Mouse (Mus musculus) midbrain, embryonic 13.5 days (tissue): ENCODE results near the gene Zfp408. TPM values are rescaled to one million over a fixed set of nuclear protein-coding genes. Genes with fewer than 3 reads are reported as not detected.

Source experiments
- ATAC-seq: fragments of 200-750 bp; cut with Nextera tagmentation; 2 replicates; pipeline ENCODE4 v1.8.0; 2017; ENCODE audit warnings: mild to moderate bottlenecking, moderate TSS enrichment, moderate library complexity
- H3K27ac ChIP-seq: fragments of 300-500 bp; sonication (generic); 2 replicates; pipeline ENCODE4 v1.5.1; 2015; ENCODE audit warnings: inconsistent platforms, mild to moderate bottlenecking, moderate library complexity
- H3K27me3 ChIP-seq: fragments of 300-500 bp; sonication (generic); 2 replicates; pipeline ENCODE4 v1.6.1; 2015; ENCODE audit warnings: mild to moderate bottlenecking, inconsistent platforms
- H3K36me3 ChIP-seq: fragments of 300-500 bp; sonication (generic); 2 replicates; pipeline ENCODE4 v1.6.1; 2015; ENCODE audit warnings: mild to moderate bottlenecking, inconsistent platforms
- H3K4me1 ChIP-seq: fragments of 300-500 bp; sonication (generic); replicated peaks from 2 replicates; pipeline ENCODE4 v1.6.1; 2015; ENCODE audit warnings: inconsistent platforms
- H3K4me2 ChIP-seq: fragments of 300-500 bp; sonication (generic); replicated peaks from 2 replicates; pipeline ENCODE4 v1.6.1; 2015; ENCODE audit warnings: moderate library complexity, mild to moderate bottlenecking, inconsistent platforms
- H3K4me3 ChIP-seq: fragments of 300-500 bp; sonication (generic); replicated peaks from 2 replicates; pipeline ENCODE4 v1.5.1; 2015; ENCODE audit warnings: mild to moderate bottlenecking, inconsistent platforms
- H3K9ac ChIP-seq: fragments of 300-500 bp; sonication (generic); replicated peaks from 2 replicates; pipeline ENCODE4 v1.6.1; 2015; ENCODE audit warnings: mild to moderate bottlenecking, inconsistent platforms
- H3K9me3 ChIP-seq: fragments of 300-500 bp; sonication (generic); 2 replicates; pipeline ENCODE4 v1.6.1; 2016; ENCODE audit warnings: mild to moderate bottlenecking, inconsistent platforms
- WGBS: fragments of 180-500 bp; shearing (Covaris S2); methylation state at CpG from one replicate; pipeline ENCODE4 v1.1.7; 2015; 5-methylcytosine and 5-hydroxymethylcytosine counted together
- polyA plus RNA-seq: library from polyadenylated mRNA; unstranded; fragments of >200 nt; fragmentation: Nextera tagmentation; extraction: Ambion mirVana; gene quantifications from 2 replicates; pipeline ENCODE4 v1.2.1, GENCODE M21; 2015

Gene Zfp408
- polyA plus RNA-seq, 1 experiment from 2014 or later, result 14.6 TPM

- peaks cover 48% of the 10 kb centered on the region for H3K36me3 ChIP-seq
- peak overlapping the region; percentile 100 for H3K4me2 ChIP-seq
- H3K27ac ChIP-seq, result peak overlapping the region; percentile 85
- H3K9me3 ChIP-seq, result no peaks in the 10 kb centered on the region
- H3K27me3 ChIP-seq, result no peaks in the 10 kb centered on the region
- H3K4me1 ChIP-seq, result peaks cover 33% of the 10 kb centered on the region
- peak; percentile 7; the same call in 1 of the 2 replicates for ATAC-seq
- WGBS, result 4% methylated on average over 15 of the region's 15 CpGs
- H3K4me3 ChIP-seq, result peak overlapping the region; percentile 91
- H3K9ac ChIP-seq, result peak overlapping the region; percentile 94
Measured at GRCm38 (mm10) chr2:91649152-91649551, 439 bp downstream of the Zfp408 start.

DNA sequence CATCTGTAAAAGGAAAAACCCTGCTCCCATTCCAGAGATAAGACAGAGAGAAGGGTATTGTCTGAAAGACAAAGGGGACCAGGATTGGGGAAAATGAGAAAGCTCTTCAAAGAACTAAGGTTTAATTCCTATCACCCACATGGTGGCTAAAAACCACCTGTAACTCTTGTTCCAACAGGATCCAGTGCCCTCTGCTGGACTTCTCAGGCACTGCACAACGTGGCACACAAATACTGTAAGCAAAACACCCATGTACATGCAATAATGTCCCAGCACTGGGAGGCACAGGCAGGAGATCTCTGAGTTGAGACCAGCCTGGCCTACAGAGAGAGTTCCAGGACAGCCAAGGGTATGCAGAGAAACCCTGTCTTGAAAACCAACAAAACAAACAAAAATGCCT lies 2.9 kb downstream of the Zfp408 start:
- peaks cover 61% of the 10 kb centered on the region for H3K36me3 ChIP-seq
- no peak for ATAC-seq
- WGBS, result 20% methylated on average over 1 of the region's 1 CpGs

DNA sequence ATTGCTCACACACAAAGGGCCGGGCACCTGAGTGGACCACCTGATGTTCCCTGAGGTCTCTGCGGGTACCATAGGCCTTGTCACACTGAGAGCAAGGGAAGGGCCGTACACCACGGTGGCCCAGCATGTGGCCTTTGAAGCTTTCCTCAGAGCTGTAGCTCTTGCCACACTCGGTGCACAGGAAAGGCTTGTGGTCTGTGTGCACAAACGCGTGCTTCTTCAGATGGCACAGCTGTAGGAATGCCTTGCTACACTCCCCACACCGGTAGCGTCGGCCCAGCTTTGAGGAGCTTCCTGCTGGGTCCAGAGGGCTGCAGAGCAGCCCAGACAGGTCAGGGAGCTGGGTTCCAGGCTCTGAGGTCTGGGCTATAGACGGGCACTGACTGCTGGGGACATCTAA lies 3.8 kb downstream of the Zfp408 start:
- no peak overlapping the region for H3K4me3 ChIP-seq
- H3K27ac ChIP-seq, result no peak overlapping the region
- peaks cover 65% of the 10 kb centered on the region for H3K36me3 ChIP-seq
- no peaks in the 10 kb centered on the region for H3K27me3 ChIP-seq
- H3K4me1 ChIP-seq, result peaks cover 14% of the 10 kb centered on the region
- 94% methylated on average over 11 of the region's 11 CpGs for WGBS
- ATAC-seq, result no peak
- H3K9me3 ChIP-seq, result no peaks in the 10 kb centered on the region
- H3K9ac ChIP-seq, result no peak overlapping the region
- H3K4me2 ChIP-seq, result no peak overlapping the region

More for the DNA sequence above, 2.9 kb downstream of the Zfp408 start:
- H3K9me3 ChIP-seq, result no peaks in the 10 kb centered on the region
- H3K4me3 ChIP-seq, result no peak overlapping the region
- H3K4me2 ChIP-seq, result no peak overlapping the region
- H3K9ac ChIP-seq, result no peak overlapping the region
- H3K27me3 ChIP-seq, result no peaks in the 10 kb centered on the region
- H3K4me1 ChIP-seq, result peaks cover 22% of the 10 kb centered on the region
- no peak overlapping the region for H3K27ac ChIP-seq

DNA sequence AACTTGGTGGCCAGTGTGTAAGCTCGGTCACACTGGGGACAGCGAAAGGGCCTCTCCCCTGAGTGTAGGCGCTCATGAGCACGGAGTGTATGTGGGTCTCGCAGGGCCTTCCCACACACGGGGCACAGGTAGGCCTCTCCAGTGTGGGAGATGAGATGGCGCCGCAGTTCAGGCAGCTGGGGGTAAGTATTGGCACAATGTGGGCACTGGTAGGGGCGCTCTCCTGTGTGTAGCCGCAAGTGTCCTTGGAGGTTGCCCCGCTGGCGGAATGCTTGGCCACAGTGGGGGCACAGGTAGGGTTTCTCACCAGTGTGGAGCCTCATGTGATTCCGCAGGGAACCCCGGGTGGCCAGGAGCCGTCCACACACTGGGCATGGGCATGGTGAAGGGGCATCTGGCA lies 4.2 kb downstream of the Zfp408 start:
- H3K9ac ChIP-seq, result no peak overlapping the region
- H3K4me1 ChIP-seq, result peaks cover 11% of the 10 kb centered on the region
- peaks cover 65% of the 10 kb centered on the region for H3K36me3 ChIP-seq
- ATAC-seq, result no peak
- 98% methylated on average over 15 of the region's 15 CpGs for WGBS
- no peaks in the 10 kb centered on the region for H3K27me3 ChIP-seq
- no peak overlapping the region for H3K4me2 ChIP-seq
- no peak overlapping the region for H3K4me3 ChIP-seq
- no peaks in the 10 kb centered on the region for H3K9me3 ChIP-seq
- no peak overlapping the region for H3K27ac ChIP-seq

GRCm38 (mm10) chr2:91644021-91644420 lies 5.6 kb downstream of the Zfp408 start:
- WGBS, result 95% methylated on average over 11 of the region's 11 CpGs
- no peak overlapping the region for H3K9ac ChIP-seq
- ATAC-seq, result no peak
- H3K9me3 ChIP-seq, result no peaks in the 10 kb centered on the region
- H3K36me3 ChIP-seq, result peaks cover 65% of the 10 kb centered on the region
- H3K27me3 ChIP-seq, result no peaks in the 10 kb centered on the region
- no peak overlapping the region for H3K27ac ChIP-seq
- H3K4me2 ChIP-seq, result no peak overlapping the region
- H3K4me1 ChIP-seq, result peaks cover 8% of the 10 kb centered on the region
- H3K4me3 ChIP-seq, result no peak overlapping the region

DNA sequence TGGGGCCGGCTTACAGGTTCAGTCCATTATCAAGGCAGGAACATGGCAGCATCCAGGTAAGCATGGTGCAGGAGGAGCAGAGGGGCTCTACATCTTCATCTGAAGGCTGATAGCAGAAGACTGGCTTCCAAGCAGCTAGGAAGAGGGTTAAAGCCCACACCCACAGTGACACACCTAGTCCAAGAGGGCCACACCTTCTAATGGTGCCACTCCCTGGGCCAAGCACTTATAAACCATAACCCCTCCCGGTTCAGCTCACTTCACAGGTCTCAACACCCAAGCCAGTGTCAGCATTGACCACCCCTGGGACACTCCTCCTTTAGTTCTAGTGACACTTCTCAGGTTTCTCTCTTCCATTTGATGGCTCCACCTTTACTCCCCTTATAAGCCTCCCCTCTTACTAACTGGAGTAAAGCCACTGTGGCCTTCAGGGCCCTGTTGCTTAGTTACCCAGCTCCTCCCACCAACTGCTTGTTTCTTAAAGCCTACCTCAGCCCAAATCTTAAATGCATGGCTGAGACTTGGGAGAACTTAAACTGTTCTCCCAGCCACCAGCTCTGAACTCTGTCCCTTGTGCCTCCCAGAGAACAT lies 6.7 kb downstream of the Zfp408 start:
- ATAC-seq, result no peak
- Histone ChIP-seq H3K27ac (no peak overlapping the region), H3K27me3 (no peaks in the 10 kb centered on the region), H3K4me1 (no peaks in the 10 kb centered on the region; the same call in 1 of the 2 replicates), H3K4me2 (no peak overlapping the region), H3K36me3 (peaks cover 63% of the 10 kb centered on the region), H3K9me3 (no peaks in the 10 kb centered on the region), H3K4me3 (no peak overlapping the region), H3K9ac (no peak overlapping the region)
- 93% methylated on average over 2 of the region's 2 CpGs for WGBS

GRCm38 (mm10) chr2:91638931-91639330 lies 10.7 kb downstream of the Zfp408 start:
- H3K9ac ChIP-seq, result no peak overlapping the region
- H3K4me1 ChIP-seq, result no peaks in the 10 kb centered on the region
- WGBS, result 85% methylated on average over 6 of the region's 6 CpGs
- ATAC-seq, result no peak
- no peaks in the 10 kb centered on the region for H3K27me3 ChIP-seq
- H3K36me3 ChIP-seq, result peaks cover 23% of the 10 kb centered on the region
- H3K4me2 ChIP-seq, result no peak overlapping the region
- no peak overlapping the region for H3K27ac ChIP-seq
- no peak overlapping the region for H3K4me3 ChIP-seq
- H3K9me3 ChIP-seq, result no peaks in the 10 kb centered on the region

- Histone ChIP-seq H3K27ac (no peak overlapping the region), H3K9me3 (no peaks in the 10 kb centered on the region), H3K9ac (no peak overlapping the region), H3K36me3 (peaks cover 6% of the 10 kb centered on the region; the same call in 1 of the 2 replicates), H3K4me2 (no peak overlapping the region), H3K27me3 (no peaks in the 10 kb centered on the region), H3K4me3 (no peak overlapping the region), H3K4me1 (no peaks in the 10 kb centered on the region)
- ATAC-seq, result no peak
- WGBS, result 81% methylated on average over 5 of the region's 5 CpGs
Measured at GRCm38 (mm10) chr2:91636727-91637338, 12.8 kb downstream of the Zfp408 start.

- no peaks in the 10 kb centered on the region for H3K9me3 ChIP-seq
- H3K27me3 ChIP-seq, result no peaks in the 10 kb centered on the region
- no peak within 1 kb of the TSS for H3K4me3 ChIP-seq
- no peak within 1 kb of the TSS for H3K9ac ChIP-seq
- peaks cover 2% of the 10 kb centered on the region; the same call in 1 of the 2 replicates for H3K36me3 ChIP-seq
- H3K4me2 ChIP-seq, result no peak within 1 kb of the TSS
- no peak for ATAC-seq
- WGBS, result 91% methylated on average over 8 of the region's 8 CpGs
- no peaks in the 10 kb centered on the region for H3K4me1 ChIP-seq
- no peak within 1 kb of the TSS for H3K27ac ChIP-seq
Measured at GRCm38 (mm10) chr2:91636229-91636628, 13.4 kb downstream of the Zfp408 start, which contains the start of gene F2. TSS of gene F2 (minus strand) at chr2:91636414.

DNA sequence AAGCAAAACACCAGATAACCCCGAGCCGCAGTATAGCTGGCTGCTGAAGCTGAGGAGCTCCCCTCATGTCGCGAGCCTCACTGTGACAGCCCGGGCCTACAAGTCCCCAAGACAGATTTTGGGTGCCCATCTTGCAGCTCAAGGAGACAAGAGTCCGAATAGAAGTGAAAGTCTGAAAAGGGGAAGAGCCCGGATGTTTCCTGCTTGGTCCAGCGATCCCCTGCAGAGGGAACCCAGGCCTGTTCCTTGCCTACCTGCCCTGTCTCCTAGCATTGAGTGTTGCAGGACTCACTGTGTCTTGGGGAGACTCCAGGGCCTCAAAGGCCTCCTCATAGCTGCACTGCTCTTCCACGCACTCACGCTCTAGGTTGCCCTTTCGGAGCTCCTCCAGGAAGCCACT lies 14.1 kb downstream of the Zfp408 start:
- no peaks in the 10 kb centered on the region for H3K27me3 ChIP-seq
- no peak overlapping the region for H3K27ac ChIP-seq
- ATAC-seq, result no peak
- H3K9me3 ChIP-seq, result no peaks in the 10 kb centered on the region
- H3K4me1 ChIP-seq, result no peaks in the 10 kb centered on the region
- no peak overlapping the region for H3K4me2 ChIP-seq
- no peaks in the 10 kb centered on the region for H3K36me3 ChIP-seq
- no peak overlapping the region for H3K4me3 ChIP-seq
- no peak overlapping the region for H3K9ac ChIP-seq
- 88% methylated on average over 11 of the region's 11 CpGs for WGBS

DNA sequence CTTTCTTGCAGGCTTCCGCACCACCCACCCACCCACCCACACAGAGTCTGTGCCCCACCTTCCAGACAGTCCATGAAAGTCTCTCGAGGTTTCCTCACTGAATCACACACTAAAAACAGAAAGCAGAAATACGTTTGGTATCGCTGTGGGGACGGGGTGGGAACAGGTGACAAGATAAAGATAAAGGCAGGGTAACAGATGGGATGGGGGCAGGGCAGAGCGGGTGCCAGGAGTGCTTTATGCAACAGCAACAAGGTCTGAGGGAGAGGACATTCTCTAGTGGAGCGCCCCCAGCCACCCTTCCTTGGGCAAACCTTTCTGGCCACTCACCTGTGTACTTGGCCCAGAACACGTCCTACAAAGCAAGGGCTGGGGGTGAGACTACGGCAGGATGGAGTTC lies 14.8 kb downstream of the Zfp408 start:
- no peak for ATAC-seq
- H3K4me2 ChIP-seq, result no peak overlapping the region
- H3K9me3 ChIP-seq, result no peaks in the 10 kb centered on the region
- no peaks in the 10 kb centered on the region for H3K4me1 ChIP-seq
- no peak overlapping the region for H3K9ac ChIP-seq
- 82% methylated on average over 9 of the region's 9 CpGs for WGBS
- H3K27me3 ChIP-seq, result no peaks in the 10 kb centered on the region
- H3K4me3 ChIP-seq, result no peak overlapping the region
- no peaks in the 10 kb centered on the region for H3K36me3 ChIP-seq
- H3K27ac ChIP-seq, result no peak overlapping the region

- 83% methylated on average over 12 of the region's 12 CpGs for WGBS
Measured at GRCm38 (mm10) chr2:91633334-91633977, 16.1 kb downstream of the Zfp408 start.

More at GRCm38 (mm10) chr2:91633334-91633977, 16.1 kb downstream of the Zfp408 start:
- Histone ChIP-seq H3K36me3 (no peaks in the 10 kb centered on the region), H3K4me3 (no peak overlapping the region), H3K27ac (no peak overlapping the region), H3K4me2 (no peak overlapping the region), H3K9me3 (no peaks in the 10 kb centered on the region), H3K27me3 (no peaks in the 10 kb centered on the region), H3K9ac (no peak overlapping the region), H3K4me1 (no peaks in the 10 kb centered on the region)
- ATAC-seq, result no peak
